Mouse (Mus musculus): ENCODE measurements around the gene Esp1. TPM values are rescaled to one million over a fixed set of nuclear protein-coding genes. Genes with fewer than 3 reads are reported as not detected.
"Not testable (repeated sequence)": the region's sequence is repeated elsewhere in the genome, so short reads cannot be mapped to it uniquely, and the experiment has no call there.

The Esp1 gene
- not detected for total RNA-seq (2021)
- long read RNA-seq, experiment 1, result 0 reads
- long read RNA-seq, experiment 2, result 0 reads

DNA sequence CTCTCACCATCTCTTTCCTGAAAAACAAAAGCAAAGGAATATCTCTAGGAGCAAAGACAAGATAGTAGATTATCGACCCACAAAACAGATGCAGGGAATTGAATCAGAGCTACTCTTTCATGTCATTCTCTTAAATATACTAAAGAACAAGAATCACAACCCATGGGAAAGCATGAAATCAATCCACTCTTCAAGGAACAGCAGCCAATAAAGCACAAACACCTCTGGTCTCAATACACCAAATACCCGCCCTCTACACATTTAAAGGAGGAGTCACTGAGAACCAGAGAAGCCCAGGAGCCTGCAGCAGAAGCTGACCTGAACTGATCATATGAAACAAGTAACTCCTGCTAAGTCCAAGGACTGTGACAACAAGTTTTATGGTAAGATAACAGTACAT lies at the start of gene Esp1:
TSS of gene Esp1 (plus strand) at position 301 of the 400 bp plus-strand sequence.
- H3K27ac ChIP-seq, result no peak within 1 kb of the TSS
- H3K4me3 ChIP-seq, result no peak within 1 kb of the TSS
- DNase-seq (ENCODE audit: extremely low spot score in 1 of 2, low spot score in 2 of 2), result no peak
- TF ChIP-seq CTCF (IDR thresholded peaks at IDR 0.05), result no peak
- intact Hi-C loops (cut with DNase I), result no loop called here

DNA sequence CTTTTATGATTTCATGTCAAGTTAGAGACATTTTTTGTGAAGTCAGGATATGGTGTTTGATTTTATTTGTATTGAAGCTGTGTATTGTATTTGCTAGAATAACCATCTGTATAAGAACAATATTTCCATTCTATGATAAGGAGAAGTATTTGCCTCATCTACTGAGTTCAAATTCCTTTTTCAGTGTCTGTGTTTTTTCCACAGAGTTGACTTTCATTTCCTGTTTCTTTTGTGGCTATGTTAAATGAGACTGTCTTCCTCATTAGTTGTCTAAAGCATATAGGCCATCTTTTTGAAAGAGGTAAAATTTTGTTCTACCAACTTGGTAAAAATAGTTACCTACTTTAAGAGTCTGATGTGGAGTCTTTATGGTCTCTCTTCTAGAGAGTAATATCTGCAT lies 10.6 kb upstream of the Esp1 start:
- DNase-seq (ENCODE audit: extremely low spot score in 1 of 2, low spot score in 2 of 2), result no peak
- no peak overlapping the region for H3K27ac ChIP-seq
- H3K4me3 ChIP-seq, result no peak overlapping the region
- intact Hi-C loops (cut with DNase I), result no loop called here
- TF ChIP-seq CTCF (IDR thresholded peaks at IDR 0.05), result no peak

DNA sequence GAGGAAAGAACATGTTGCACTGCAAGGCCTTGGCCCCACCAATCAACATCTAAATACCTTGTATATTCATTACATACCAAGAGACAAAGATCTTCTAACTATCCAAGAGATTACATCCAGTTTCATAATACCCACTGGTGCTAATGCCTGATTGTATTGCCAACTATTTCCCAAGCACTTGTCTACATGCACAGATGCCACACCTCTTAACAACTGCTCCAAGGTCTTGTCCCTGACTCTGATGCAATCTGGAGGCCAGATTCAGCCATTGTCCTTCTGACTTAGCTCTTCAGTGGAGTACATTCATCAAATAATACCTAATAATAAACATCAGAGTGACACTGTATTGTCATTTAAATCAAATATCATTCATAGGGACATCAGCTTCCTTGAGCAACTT lies 9.9 kb upstream of the Esp1 start:
- H3K4me3 ChIP-seq; DNase-seq (ENCODE audit: extremely low spot score in 1 of 2, low spot score in 2 of 2); intact Hi-C loops (cut with DNase I); H3K27ac ChIP-seq: not testable (repeated sequence)

DNA sequence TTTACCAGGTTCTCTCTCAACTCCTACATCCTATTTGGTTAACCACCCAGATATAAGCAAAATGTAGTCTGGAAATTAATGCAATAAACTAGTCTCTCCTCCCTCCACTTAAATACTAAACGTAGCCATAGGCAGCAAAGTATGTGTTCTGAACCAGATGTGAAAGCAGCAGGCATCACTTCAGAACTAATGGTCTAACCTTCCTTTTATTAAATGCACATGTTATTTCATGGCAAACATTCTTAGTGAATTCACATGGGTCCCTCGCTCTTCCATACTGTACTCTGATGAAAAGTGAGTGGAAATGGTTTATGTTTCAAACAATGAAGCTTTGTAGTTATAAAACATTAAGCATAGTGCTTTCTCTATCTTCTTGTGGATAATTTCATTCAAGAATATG lies 4.4 kb downstream of the Esp1 start:
- intact Hi-C loops (cut with DNase I), result no loop called here
- no peak for TF ChIP-seq CTCF (IDR thresholded peaks at IDR 0.05)
- H3K4me3 ChIP-seq, result no peak overlapping the region

DNA sequence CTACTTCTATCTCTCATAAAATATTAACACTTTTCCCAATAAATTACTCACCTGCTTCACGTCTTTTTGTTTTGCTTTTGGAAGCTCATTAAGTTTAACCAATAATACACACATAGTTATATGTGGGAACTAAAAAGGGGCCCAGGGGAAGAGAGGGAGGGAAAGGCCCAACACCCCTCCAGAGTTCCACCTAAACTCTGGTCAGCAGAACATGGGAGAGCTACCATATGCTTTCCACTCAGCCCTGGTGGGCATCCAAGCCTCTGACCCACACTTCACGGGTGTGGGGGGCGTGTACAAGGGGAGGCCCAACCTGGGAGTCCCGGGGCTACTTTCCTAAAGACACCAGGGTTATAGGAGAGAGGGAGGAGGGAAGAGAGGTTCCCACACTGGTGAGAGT lies 4.8 kb downstream of the Esp1 start:
- no peak for DNase-seq (ENCODE audit: extremely low spot score in 1 of 2, low spot score in 2 of 2)
- intact Hi-C loops (cut with DNase I), result no loop called here
- no peak overlapping the region for H3K4me3 ChIP-seq
- TF ChIP-seq CTCF (IDR thresholded peaks at IDR 0.05), result no peak
- no peak overlapping the region for H3K27ac ChIP-seq

More for the DNA sequence above, 4.4 kb downstream of the Esp1 start:
- no peak for DNase-seq (ENCODE audit: extremely low spot score in 1 of 2, low spot score in 2 of 2)
- H3K27ac ChIP-seq, result no peak overlapping the region

DNA sequence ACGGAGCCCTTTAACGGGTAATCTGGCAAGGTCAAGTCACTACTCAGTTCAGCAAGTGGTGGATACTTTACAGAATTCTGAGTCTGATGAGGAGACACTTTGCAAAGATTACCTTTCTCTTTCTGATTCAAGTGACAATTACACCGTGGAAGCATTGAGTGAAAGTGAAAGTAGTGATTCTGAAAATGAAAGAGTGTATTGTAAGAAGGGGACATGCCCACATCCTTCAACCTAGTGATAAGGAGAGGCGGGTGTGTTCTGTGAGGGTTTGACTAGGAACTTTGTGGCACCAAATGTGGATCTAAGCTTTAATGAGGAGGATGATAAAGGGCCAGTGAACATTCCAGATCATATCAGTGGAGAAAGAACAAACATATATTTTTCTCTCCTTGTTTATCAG lies 36.7 kb downstream of the Esp1 start:
- Histone ChIP-seq H3K4me3 (no peak overlapping the region), H3K27ac (no peak overlapping the region)
- DNase-seq (ENCODE audit: extremely low spot score in 1 of 2, low spot score in 2 of 2), result no peak
- no peak for TF ChIP-seq CTCF (IDR thresholded peaks at IDR 0.05)
- intact Hi-C loops (cut with DNase I), result no loop called here

DNA sequence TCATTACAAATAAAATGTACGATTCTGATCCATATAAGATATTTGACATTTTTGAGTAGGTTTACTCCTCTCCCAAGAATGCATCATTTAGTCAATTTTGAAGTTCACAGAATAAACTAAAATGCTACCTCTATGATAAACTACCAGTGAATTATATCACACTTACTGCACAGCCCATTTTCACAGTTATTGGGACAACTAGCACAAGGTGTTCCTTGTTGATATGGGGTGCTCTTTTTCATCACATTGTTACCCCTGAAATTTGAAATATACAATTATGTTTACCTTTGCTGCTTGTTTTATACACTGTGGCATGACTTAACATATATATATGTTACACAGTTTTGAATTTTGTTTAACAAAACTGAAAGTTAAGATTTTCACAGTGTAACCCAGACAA lies 40.2 kb downstream of the Esp1 start:
- Histone ChIP-seq H3K4me3 (no peak overlapping the region), H3K27ac (no peak overlapping the region)
- no peak for TF ChIP-seq CTCF (IDR thresholded peaks at IDR 0.05)
- DNase-seq (ENCODE audit: extremely low spot score in 1 of 2, low spot score in 2 of 2), result no peak
- intact Hi-C loops (cut with DNase I), result no loop called here

Other genes with a start within 250 kb of the Esp1 start
- not detected for gene Esp8, start 207.1 kb upstream of the Esp1 start, total RNA-seq (2021)
- not detected for gene Esp6, start 165.6 kb upstream of the Esp1 start, total RNA-seq (2021)
- gene Esp4, start 128.5 kb upstream of the Esp1 start, total RNA-seq (2021), result not detected
- not detected for gene Esp3, start 95.0 kb upstream of the Esp1 start, total RNA-seq (2021)
- not detected for gene Crisp2, start 79.9 kb downstream of the Esp1 start, total RNA-seq (2021)
- not detected for gene Rhag, start 84.0 kb downstream of the Esp1 start, total RNA-seq (2021)
- gene 9130008F23Rik, start 153.4 kb downstream of the Esp1 start, total RNA-seq (2021), result under 1 TPM in 1 of 2 experiments, not detected in 1; 0.16 TPM
- not detected for gene Glyatl3, start 187.2 kb downstream of the Esp1 start, total RNA-seq (2021)
- gene Mut, start 207.6 kb downstream of the Esp1 start, total RNA-seq (2021), result 10 to 100 TPM; 36.8 to 37.4 TPM
- gene Cenpq, start 207.9 kb downstream of the Esp1 start, total RNA-seq (2021), result 1 to 10 TPM; 3.3 to 4.1 TPM